Mouse (Mus musculus) erythroblast, embryonic 14.5 days (primary cell): ENCODE measurements around the gene Cyp1b1.

Source experiments
- GATA1 ChIP-seq: IDR thresholded peaks from 2 replicates; pipeline ENCODE4 v1.6.1; 2012; ENCODE audit warnings: low read length, inconsistent platforms, mixed read lengths
- TAL1 ChIP-seq: IDR thresholded peaks from 3 replicates; pipeline ENCODE4 v1.6.1; 2012; ENCODE audit warnings: low read length, inconsistent platforms, mixed read lengths

DNA sequence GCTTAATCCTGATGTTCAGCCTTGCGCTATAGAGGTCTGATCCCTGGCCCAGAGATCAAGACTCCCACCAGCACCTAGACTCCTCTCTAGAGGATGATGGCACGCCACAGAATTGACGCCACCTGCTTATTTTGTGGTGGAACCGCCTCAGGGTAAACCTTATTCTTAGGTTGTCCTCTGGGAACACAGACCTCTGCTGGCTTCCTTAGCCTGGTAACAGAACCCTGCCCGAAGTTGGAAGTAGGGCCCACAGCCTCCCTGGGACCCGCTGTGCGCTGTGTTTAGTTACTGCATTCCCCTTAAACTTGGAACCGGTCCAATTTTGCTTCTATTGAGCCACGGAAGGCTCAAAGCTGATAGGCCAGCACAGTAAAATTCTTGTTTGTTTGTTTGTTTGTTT, 2.3 kb downstream of the Cyp1b1 start:
- TF ChIP-seq GATA1 (no peak), TAL1 (no peak)
